Mouse (Mus musculus): Measurements from ENCODE around the gene Erich6.
"Not testable (repeated sequence)": the region's sequence is repeated elsewhere in the genome, so short reads cannot be mapped to it uniquely, and the experiment has no call there.

Gene Erich6

DNA sequence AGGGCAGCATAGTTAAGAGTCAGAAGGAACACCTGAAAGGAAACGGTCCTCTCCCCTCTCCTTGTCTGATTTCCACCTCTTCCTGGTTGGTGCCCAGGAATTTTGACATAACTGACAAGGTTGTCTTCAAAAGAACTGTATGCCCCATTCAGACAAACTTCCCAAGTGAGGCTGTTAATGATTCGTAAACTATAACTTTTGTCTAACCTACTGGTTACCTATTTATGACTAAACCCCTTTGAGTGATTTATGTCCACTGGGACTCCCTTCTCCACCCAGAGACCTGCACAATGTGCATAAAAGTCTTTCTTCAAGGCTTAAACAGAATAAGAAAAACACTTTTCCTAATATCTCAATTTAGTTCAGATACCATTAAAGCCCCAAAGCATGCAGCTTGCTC, 10.2 kb upstream of the Erich6 start:
- DNase-seq (ENCODE audit: low read depth, low spot score): no peak

DNA sequence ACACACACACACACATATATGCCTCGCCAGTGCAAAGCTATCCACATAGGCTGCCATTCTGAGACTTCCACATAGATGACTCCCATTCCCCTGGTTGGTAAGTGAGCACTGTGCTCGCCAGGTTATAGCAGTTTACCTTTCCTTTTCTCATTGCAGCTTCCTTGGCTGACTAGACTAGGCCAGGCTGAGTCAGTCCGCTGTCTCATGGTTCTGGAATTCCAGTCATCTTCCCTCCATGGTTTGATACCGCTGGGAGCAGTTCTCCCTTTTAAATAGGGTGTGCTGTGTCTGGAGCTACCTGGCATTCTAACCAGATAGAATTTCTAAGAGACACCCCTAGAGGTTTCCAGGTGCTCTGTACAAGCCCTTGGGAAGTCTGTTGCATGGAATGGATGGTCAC, 9.2 kb upstream of the Erich6 start:
- DNase-seq (ENCODE audit: low read depth, low spot score): peak; percentile 86

DNA sequence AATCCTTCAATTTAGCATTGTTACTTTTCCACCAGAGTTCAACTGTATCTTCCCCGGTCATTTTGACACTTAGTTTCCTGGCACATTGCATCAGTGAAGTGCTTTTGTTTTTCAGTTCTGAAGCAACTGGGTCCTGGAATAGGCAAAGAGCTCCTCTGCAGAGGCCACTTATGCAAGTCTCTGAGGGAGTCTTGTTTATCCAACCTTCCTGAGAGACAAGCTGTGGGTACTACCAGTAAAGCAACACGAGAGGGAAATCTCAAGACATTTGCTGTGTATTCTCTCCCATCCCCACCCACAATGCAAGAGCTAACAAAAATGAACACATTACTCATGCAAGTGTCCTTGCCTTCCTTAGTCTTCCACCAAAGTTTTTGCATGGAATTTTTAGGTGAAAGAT, 5.3 kb downstream of the Erich6 start:
- no peak for DNase-seq (ENCODE audit: low read depth, low spot score)

DNA sequence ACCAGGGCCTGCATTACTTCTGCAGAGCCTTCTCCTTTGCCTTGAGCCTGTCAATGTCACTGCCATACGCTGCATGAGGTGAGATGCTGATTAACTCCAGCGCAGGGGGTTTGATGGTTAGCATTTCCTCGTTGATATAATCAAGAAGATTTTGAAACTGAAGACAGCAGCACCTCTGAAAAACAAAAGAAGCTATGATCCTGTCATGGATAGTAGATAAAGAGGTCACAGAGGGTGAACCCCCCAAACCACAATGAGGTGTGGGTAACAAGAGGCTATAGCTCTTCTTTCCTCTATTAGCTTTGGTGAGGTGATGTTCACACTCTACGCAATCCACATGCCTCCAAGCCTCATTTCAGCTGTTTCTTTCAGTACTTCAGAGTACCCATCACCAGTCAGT, 12.0 kb downstream of the Erich6 start:
- no peak for DNase-seq (ENCODE audit: low read depth, low spot score)

DNA sequence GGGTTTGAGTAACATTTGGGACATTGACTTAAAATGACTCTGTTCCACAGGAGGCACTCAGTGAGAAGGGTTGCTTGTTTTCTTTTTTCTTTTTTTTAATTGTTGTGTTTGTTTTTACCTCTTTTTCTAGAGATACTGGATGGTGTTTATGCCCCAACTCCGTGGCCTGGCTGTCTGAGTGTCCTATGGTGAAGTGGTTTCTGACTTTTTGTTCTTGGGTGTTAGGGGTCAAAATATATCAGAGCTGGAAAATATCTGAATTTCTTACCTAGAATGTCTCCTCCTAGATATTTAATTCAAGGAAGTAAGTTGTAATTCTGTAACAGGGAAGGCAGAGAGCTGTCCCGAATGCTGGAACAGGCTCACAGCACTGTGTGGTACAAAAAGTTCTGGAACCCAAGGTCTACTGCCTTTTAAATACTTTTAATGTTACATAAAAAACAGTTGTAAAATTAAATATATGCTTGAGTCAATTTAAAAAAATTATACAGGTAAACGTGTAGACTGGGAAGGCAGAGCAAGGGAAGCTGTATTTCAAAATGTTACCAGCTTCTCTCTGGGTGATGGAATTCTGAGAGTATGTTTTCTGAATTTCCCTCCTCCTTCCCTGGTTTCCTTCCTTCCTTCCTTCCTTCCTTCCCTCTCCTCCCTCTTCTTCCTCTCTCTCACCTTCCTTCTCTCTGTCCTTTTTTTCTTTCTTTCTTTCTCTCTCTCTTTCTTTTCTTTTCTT, 14.2 kb downstream of the Erich6 start:
- DNase-seq (ENCODE audit: low read depth, low spot score): no peak

DNA sequence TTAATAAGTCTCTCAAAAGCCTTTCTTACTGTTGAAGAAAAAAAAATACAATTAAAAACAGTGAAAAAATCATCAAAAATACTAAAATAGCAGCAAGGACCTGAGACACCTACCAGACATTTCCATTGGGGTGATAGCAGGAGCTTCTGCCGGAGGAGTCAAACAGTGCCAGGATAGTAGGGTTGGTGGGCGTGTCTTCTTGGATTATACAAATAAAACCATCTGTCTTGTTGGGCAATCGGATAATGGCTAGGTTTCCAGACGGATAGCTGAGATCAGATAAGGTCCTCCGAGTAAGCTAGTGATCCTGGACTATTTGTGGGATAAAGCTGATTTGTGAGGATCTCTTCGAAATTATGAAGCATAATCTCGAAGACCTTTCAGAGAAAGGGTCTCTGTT, 15.9 kb downstream of the Erich6 start:
- DNase-seq (ENCODE audit: low read depth, low spot score): no peak

DNA sequence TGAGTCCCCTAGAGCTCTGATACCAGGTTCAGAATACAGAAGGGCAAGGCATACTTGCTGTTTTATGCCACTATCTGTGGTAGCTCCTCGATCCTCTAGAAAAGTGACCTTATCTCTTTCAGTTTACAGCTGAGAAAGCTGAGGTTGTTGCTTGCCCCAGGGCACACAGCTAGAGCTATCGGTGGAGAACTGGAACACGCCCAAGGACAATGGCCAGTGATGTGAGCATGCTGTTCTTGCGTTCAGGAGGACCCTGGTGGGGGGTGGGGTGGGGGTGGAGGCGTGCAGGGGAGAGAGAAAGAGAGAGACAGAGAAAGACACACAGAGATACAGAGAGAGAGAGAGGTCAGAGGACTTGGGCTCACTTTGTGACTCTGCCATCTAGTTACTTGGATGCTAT, 27.0 kb downstream of the Erich6 start:
- DNase-seq (ENCODE audit: low read depth, low spot score): no peak

DNA sequence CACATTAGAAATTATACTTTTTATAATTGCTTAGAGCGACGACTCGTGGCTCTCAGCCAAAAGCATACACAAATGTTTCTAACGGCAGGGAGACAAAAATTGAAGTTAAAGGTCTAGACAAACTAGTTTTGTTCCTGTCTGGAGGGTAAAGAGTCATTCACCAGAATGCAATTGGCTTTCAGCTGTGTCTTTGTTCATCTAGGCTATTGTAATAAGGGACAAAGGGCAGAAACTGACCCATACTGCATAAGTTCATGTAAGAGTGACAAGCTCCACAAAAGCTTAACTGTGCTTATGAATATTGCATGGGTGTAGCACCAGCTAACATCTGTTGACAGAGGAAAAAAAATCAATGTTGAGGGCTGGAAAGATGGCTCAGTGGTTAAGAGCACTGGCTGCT, 28.5 kb downstream of the Erich6 start:
- DNase-seq (ENCODE audit: low read depth, low spot score): no peak

DNA sequence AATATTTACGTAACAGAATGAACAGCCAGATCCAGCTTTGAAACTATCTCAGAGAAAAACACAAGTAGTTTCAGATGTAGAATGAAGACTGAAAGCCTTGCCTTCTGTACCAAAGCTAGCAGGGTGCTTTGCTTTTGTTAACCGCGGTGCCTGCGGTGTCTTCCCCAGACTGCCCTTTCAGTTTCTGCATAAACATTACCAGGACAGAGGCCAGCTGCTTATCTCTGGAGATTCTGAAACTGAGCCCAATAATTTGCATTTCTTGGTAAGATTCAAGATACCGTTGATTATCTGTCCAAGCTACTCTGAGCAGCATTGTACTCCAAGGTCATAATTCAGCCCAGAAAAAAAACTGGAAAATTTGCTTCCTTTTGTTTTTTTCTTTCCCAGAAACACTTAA, 43.4 kb downstream of the Erich6 start:
- no peak for DNase-seq (ENCODE audit: low read depth, low spot score)

DNA sequence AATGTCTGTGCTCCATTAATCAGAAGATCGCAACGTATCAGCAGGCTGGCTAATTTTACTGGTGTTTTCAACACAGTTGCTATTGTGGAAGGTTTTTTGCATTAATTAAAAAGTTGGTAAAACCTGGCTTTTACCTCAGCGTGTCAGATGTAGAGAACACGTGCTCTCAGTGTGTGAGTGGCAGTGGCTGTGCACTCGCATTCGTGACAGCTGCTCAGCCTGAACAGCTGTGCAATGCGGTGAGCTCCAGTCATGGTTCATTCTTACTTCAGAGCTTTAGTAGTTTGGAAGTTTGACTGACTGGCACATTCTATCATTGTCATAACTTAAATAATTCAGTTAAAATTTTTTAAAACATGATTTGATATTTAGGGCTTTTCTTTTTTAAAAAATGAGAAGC, 44.3 kb downstream of the Erich6 start:
- not testable (repeated sequence) for DNase-seq (ENCODE audit: low read depth, low spot score)

DNA sequence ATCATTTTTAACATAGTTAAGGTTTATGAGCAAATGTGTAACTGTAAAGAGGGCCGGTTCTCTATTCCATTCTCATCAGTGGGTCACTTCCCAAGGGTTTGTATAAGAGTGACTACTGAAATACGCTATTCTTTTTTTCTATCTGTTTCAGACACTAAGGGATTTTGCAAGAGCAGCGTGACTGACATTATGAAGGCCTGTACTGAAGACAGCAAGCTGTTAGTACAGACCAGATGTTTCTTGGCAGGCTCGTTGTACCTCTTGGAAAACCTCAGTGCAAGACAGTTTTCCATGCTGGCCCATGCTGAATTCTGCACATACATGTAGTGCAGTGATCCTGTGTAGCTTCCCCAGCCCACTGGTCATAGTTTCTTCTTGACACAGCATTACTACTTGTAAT, 46.5 kb downstream of the Erich6 start:
- not testable (repeated sequence) for DNase-seq (ENCODE audit: low read depth, low spot score)

DNA sequence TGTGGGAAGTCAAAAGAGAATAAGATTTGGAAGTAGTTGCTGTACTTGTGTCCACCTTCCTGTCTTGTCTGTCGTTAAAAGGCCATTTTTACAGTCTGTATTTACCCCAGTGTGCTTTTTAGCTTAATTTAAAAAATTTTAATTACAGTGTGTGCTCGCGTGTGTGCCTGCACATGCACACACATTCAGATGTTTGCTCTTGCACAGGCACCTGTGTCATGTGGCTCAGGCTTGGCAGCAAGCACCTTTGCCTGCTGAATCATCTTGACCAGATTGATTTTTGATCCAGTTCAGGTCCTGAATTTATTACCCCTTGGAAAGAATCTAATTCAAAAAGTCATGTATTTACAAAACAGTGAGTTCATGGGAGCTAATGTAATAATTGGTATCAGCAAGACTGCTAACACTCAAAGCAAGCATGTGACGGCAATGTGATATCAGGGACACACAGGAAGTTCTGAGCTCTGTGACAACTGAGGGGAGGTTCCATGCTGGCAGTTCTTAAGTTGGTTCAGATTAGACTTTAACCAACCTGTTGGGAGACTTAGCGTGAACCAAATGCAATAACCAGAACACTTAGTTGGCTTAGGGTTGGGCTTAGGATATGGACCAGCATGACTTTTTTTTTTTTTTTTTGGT, 54.1 kb downstream of the Erich6 start:
- DNase-seq (ENCODE audit: low read depth, low spot score): no peak

DNA sequence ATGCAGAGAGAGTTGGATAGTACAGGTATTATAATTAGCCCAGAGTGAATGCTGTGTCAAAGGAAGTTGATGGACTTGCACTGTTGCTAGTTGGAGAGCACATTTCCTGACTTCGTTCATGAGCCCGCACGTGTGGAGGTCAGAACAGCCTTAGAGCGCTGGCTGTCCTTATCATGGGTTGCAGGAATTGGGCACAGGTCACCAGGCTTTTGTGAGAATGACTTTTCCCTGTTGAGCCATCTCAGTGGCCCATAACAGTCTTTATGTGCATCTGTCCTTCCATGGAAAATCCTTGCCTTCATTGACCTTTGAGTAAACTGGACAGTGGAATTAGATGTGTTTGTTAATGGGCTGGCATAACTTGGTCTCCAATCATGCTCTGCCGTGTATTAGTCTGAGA, 54.7 kb downstream of the Erich6 start:
- no peak for DNase-seq (ENCODE audit: low read depth, low spot score)

DNA sequence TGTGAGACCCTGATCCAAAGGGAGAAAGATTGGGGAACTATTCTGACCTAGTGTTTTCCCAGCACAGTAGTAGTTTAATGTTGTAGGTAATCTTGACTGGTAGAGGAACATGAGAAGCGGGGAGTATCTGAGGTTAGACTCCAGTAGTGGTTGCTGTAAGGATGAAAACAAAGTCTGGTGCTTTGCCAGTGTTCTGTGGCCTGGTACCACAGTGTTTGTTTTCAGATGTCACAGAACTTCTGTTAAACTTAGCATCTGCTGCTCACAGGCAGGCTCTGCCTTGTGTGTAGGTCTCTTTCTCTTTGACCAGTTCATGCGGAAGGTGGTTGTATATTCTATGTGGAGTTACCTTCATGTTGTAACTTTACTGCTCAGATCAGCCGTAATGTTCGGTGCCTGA, 55.5 kb downstream of the Erich6 start:
- peak; percentile 40 for DNase-seq (ENCODE audit: low read depth, low spot score)

DNA sequence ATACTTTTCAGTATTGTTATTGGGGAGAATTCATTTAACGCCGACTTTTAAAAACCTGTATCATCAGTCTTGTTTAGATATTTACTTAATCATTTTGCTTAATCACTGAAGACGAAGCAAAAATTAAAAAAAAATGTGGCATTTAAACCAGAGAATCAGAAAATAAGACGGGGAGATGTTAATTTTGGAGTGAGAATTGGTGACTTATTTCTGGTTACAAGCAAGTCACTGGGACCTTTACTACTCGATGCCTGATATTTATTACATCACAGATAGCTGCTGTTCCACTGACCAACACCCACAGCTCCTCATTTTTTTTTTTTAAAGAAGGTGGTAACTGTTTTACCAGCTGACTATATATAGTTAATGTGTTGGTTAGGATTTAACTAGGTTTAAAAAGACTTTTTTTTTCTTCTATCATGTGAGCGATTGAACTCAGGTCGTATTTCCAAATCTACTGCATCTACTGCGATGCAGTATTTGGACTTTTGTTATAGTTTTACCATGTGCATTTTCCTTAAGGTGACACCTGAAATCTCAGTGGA, 59.4 kb downstream of the Erich6 start:
- peak; percentile 44 for DNase-seq (ENCODE audit: low read depth, low spot score)

DNA sequence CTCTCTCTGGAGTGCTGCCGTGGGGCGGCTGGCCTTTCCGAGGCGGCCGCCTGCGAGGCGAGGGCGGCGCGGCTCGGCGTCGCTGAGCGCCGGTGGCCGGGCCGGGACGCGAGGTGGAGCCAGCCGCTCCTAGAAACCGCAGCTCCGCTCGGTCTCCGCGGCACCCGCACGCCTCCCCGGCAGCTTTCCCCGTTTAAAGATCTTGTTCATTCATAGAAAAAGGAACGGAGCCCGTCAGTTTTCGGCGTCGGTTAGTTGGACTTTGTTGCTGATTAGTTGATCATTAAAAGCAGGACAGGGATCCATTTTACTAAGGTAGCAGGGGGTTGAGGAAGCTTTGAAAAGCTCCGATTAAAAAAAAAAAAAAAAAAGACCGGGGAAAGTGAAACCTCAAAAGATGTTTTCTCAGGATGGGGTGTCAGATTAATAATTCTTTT, 59.9 kb downstream of the Erich6 start:
- DNase-seq (ENCODE audit: low read depth, low spot score): peak; percentile 54

DNA sequence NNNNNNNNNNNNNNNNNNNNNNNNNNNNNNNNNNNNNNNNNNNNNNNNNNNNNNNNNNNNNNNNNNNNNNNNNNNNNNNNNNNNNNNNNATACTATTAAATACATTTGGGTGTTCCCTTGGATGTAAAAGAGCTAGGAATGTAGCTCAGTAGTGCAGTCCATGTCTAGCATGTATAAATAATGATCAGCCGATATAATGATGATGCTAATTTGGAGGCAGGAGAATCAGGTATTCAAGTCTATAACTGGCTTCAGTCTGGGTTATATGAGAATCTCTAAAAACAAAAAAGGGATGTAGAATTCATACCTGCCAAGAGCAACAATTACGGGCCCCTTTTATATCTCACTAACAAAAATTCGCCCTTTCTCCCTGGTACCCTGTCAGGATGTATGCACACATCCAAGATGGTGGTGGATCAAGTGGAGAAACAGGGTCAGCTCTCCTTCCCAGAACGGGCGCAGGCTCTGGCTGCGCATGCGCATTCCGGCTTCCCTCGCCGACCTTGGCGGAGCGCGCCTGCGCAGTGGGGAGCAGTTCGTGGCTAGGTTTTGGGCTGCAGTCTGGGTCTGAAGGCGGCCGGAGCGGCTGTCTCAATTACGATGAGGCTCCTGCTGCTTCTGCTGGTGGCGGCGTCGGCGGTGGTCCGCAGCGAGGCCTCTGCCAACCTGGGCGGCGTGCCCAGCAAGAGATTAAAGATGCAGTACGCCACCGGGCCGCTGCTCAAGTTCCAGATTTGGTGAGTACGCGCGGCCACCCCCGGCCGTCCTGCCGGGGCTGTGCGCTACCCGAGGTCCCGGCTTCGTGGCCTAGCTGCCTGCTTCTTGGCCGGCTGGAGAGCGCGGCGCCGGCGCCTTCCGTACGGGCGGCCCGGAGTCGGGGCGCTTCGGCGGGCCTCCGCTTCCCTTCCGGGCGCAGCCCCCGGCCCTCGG, 60.6 kb downstream of the Erich6 start, which contains the start of gene Selenot:
Gene Selenot (plus strand): TSS at position 500 of the 930 bp plus-strand sequence.
- DNase-seq (ENCODE audit: low read depth, low spot score): peak; percentile 97

DNA sequence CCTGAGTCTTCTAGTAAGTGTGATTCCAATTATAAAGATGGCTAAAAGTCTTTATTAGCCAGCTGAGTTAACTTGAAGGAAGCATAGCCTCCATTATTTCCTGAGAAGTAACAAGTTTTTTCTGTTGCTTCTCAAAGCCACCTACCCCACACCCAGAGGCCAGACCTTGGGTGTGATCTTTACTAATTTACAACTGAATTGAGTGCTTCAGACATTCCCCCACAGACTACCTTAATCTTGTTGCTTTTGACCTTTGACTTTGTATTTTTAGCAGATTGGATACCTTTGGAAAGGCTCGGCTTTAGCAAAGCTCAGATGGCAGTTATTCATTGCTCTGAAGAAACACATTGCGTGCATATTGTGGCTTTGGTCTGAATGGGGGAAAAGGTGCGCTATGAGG, 66.2 kb downstream of the Erich6 start:
- no peak for DNase-seq (ENCODE audit: low read depth, low spot score)

Measured in 3T3-L1 (cell line).